Mouse (Mus musculus): ENCODE data around the gene Npc1l1. TPM values are rescaled to one million over a fixed set of nuclear protein-coding genes. Genes with fewer than 3 reads are reported as not detected.

Npc1l1 gene
- polyA plus RNA-seq, 2 experiments: 0.08 to 0.11 TPM

DNA sequence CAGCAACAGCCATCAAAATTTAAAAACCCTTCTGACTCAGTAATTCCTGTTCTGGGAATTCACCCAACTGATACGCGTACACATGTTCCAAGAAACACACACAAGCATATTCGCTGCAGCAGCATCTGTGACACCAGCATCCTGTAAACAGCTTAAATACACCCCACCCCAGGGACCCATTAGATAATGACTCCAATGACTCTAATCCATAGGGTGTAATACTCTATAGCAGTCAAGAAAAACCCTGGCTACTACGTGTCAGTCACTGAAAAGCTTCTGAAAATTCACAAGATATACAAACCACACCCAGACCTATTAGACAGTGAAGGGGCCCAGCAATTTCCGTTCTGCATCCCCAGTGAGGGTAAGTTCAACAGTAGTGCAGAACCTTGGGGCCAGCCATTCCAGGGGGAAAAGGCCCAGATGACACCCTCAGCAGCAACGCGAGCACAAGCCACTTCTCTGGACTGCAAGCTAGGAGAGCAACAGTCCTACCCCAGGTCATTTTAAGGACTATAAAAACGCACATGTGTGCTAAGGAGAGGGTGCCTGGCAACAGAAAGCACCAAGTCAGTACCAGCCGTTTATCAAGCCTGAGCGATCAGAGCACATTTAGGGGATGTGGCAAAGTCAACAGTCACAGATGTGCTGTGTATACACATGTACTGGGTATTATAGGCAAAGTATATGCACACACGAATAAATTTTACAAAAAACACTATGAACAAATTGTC lies 45.6 kb downstream of the Npc1l1 start:
- H3K36me3 ChIP-seq (replicated peaks; ENCODE audit: control insufficient read depth, insufficient read depth, low read depth): no peaks in the 10 kb centered on the region
- H3K4me1 ChIP-seq (replicated peaks; ENCODE audit: control insufficient read depth in 2 of 2, insufficient read depth in 2 of 2, low read length in 1 of 2): peaks cover 6 to 21% of the 10 kb centered on the region in 2 experiments; a peak in 3 of 4 replicates
- H3K4me2 ChIP-seq (ENCODE audit: low read depth): peak overlapping the region; percentile 33
- no peak overlapping the region for H3K4me3 ChIP-seq (ENCODE audit: insufficient read depth in 1 of 2, low read depth in 2 of 2, low read length in 2 of 2)
- no peaks in the 10 kb centered on the region for H3K9me3 ChIP-seq (ENCODE audit: control insufficient read depth, low read length)
- no peaks in the 10 kb centered on the region for H3K27me3 ChIP-seq (ENCODE audit: control insufficient read depth, insufficient read depth, low read length)
- peak; percentile 75 for ATAC-seq (ENCODE audit: insufficient read depth)
- H3K27ac ChIP-seq: peak overlapping the region; percentile 22
- WGBS (ENCODE audit: insufficient replicate concordance): 18% methylated on average over 11 of the region's 11 CpGs
- TF ChIP-seq EP300 (IDR thresholded peaks at IDR 0.05; ENCODE audit: low read depth) (no peak), CTCF (IDR thresholded peaks at IDR 0.05; ENCODE audit: low read depth) (no peak)
- DNase-seq (ENCODE audit: low read depth in 3 of 3, low spot score in 3 of 3): peak in 1 of 3 experiments; percentile 54
- H3K9ac ChIP-seq (replicated peaks): 0 out of 2 replicates have a peak overlapping the region, but pooled peaks have one; percentile 14

DNA sequence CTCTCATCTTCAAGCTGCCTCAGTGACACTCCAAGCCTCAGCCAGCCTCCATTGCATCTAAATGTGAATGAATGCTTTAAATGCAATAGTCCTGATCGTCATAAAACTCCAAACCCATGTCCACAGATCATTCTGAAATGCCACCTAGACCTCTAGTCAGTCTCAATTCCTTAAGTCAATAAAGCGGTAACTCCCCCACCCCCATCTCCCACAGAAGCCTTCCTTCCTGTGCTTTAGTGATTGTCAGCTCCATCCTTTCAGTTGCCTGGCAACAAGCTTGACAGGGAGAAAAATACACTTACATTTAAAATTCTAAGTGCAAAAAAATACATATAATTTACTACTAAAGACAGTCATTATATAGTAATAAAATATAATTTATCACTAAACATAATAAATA lies 46.7 kb downstream of the Npc1l1 start:
- WGBS (ENCODE audit: insufficient replicate concordance): 55% methylated on average over 2 of the region's 2 CpGs
- H3K27ac ChIP-seq: no peak overlapping the region
- no peak for ATAC-seq (ENCODE audit: insufficient read depth)

DNA sequence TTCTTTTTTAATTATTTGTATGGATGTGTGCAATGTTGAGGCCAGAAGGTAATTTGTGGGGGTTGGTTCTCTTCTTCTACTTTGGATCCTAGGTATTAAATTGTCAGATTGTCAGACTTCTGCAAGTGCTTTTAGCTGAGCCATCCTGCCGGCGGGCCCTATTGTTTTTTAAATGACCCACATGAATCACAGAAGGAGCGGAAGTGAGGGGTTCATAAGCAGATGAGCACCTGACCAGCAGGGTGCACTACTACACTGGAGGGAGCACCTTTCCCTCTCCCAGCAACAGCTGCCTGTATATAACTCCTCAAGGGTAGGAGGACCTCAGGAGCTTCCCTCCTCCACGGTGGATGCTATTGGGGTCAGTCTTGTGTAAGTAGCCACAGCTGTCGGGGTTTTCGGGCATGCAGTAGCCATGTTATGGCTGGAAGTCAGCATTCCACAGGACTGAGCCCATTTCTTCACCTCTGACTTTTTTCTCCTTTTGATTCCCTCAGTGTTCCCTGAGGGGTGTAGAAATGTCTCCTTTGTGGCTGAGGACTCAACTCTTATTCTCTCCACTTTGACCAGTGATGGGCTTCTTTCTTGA lies 49.0 kb downstream of the Npc1l1 start:
- Histone ChIP-seq H3K4me1 (replicated peaks; ENCODE audit: control insufficient read depth in 2 of 2, insufficient read depth in 2 of 2, low read length in 1 of 2) (peaks cover 8 to 29% of the 10 kb centered on the region in 2 experiments; a peak in 3 of 4 replicates), H3K27ac (no peak overlapping the region), H3K9me3 (ENCODE audit: control insufficient read depth, low read length) (no peaks in the 10 kb centered on the region), H3K36me3 (replicated peaks; ENCODE audit: control insufficient read depth, insufficient read depth, low read depth) (no peaks in the 10 kb centered on the region), H3K9ac (replicated peaks) (no peak overlapping the region), H3K4me2 (ENCODE audit: low read depth) (no peak overlapping the region), H3K27me3 (ENCODE audit: control insufficient read depth, insufficient read depth, low read length) (no peaks in the 10 kb centered on the region), H3K4me3 (ENCODE audit: insufficient read depth in 1 of 2, low read depth in 2 of 2, low read length in 2 of 2) (no peak overlapping the region)
- 57% methylated on average over 6 of the region's 6 CpGs for WGBS (ENCODE audit: insufficient replicate concordance)
- no peak for TF ChIP-seq EP300 (IDR thresholded peaks at IDR 0.05; ENCODE audit: low read depth)
- 0 out of 2 replicates have a peak, but pooled peaks have one; percentile 27 for TF ChIP-seq CTCF (IDR thresholded peaks at IDR 0.05; ENCODE audit: low read depth)
- ATAC-seq (ENCODE audit: insufficient read depth) (no peak), DNase-seq (ENCODE audit: low read depth in 3 of 3, low spot score in 3 of 3) (no peak)

More for the DNA sequence above, 46.7 kb downstream of the Npc1l1 start:
- TF ChIP-seq CTCF (IDR thresholded peaks at IDR 0.05; ENCODE audit: low read depth): no peak
- no peak for TF ChIP-seq EP300 (IDR thresholded peaks at IDR 0.05; ENCODE audit: low read depth)
- Histone ChIP-seq H3K36me3 (replicated peaks; ENCODE audit: control insufficient read depth, insufficient read depth, low read depth) (no peaks in the 10 kb centered on the region), H3K4me3 (ENCODE audit: insufficient read depth in 1 of 2, low read depth in 2 of 2, low read length in 2 of 2) (no peak overlapping the region), H3K9me3 (ENCODE audit: control insufficient read depth, low read length) (no peaks in the 10 kb centered on the region), H3K4me2 (ENCODE audit: low read depth) (no peak overlapping the region), H3K4me1 (replicated peaks; ENCODE audit: control insufficient read depth in 2 of 2, insufficient read depth in 2 of 2, low read length in 1 of 2) (peaks cover 8 to 27% of the 10 kb centered on the region in 2 experiments; a peak in 3 of 4 replicates), H3K9ac (replicated peaks) (no peak overlapping the region), H3K27me3 (ENCODE audit: control insufficient read depth, insufficient read depth, low read length) (no peaks in the 10 kb centered on the region)
- no peak for DNase-seq (ENCODE audit: low read depth in 3 of 3, low spot score in 3 of 3)

DNA sequence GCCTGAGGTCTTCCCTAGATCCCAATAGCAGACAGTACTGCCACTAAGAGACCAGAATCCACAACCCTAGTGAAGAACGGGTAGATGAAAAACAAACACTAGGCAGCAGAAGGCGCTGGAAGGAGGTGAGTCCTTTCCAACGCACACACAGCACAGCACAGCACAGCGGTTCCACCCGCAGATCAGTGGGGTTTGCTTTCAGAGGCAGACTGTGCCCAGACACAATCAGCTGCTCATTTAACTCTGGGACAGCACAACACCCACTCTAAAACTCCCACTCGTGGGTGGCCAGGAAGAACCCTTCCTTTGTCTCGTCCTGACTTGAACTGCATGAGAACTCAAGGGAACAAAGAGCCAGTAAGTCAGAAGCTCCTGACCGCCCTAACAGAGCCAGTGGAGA lies 50.7 kb downstream of the Npc1l1 start:
- ATAC-seq (ENCODE audit: insufficient read depth) (no peak), DNase-seq (ENCODE audit: low read depth in 3 of 3, low spot score in 3 of 3) (no peak)
- Histone ChIP-seq H3K9me3 (ENCODE audit: control insufficient read depth, low read length) (no peaks in the 10 kb centered on the region), H3K27ac (no peak overlapping the region), H3K9ac (replicated peaks) (no peak overlapping the region), H3K4me1 (replicated peaks; ENCODE audit: control insufficient read depth in 2 of 2, insufficient read depth in 2 of 2, low read length in 1 of 2) (peaks cover 6 to 29% of the 10 kb centered on the region in 2 experiments; a peak in 2 of 4 replicates), H3K36me3 (replicated peaks; ENCODE audit: control insufficient read depth, insufficient read depth, low read depth) (no peaks in the 10 kb centered on the region), H3K4me3 (ENCODE audit: insufficient read depth in 1 of 2, low read depth in 2 of 2, low read length in 2 of 2) (no peak overlapping the region), H3K4me2 (ENCODE audit: low read depth) (no peak overlapping the region), H3K27me3 (ENCODE audit: control insufficient read depth, insufficient read depth, low read length) (no peaks in the 10 kb centered on the region)
- 22% methylated on average over 8 of the region's 8 CpGs for WGBS (ENCODE audit: insufficient replicate concordance)
- TF ChIP-seq CTCF (IDR thresholded peaks at IDR 0.05; ENCODE audit: low read depth): no peak

DNA sequence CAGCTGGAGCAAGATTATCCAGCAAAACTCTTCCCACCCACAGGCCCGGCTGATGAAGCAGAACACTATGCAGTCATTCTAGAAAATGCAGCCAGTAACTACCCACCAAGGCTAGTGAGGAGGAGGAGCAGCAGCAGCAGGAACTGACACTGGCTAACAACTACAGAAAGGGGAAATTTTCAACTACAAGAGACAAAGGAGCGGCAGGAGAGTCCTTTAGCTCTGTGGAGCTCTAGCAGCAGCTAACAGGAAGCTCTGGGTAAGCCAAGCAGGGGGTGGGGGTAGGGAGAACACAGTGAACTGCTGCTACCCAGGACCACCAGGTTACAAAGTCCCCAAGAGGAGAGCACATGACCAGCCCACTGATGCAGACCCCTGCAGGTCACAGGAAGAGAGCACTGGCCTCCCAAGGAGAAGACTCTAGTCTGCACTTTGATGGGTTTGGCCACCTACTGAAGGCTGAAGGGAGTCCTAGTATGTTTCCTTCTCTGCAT lies 51.2 kb downstream of the Npc1l1 start:
- Histone ChIP-seq H3K9ac (replicated peaks) (no peak overlapping the region), H3K4me1 (replicated peaks; ENCODE audit: control insufficient read depth in 2 of 2, insufficient read depth in 2 of 2, low read length in 1 of 2) (peaks cover 3 to 25% of the 10 kb centered on the region in 2 experiments; a peak in 2 of 4 replicates), H3K4me2 (ENCODE audit: low read depth) (no peak overlapping the region), H3K27ac (no peak overlapping the region), H3K27me3 (ENCODE audit: control insufficient read depth, insufficient read depth, low read length) (no peaks in the 10 kb centered on the region), H3K4me3 (ENCODE audit: insufficient read depth in 1 of 2, low read depth in 2 of 2, low read length in 2 of 2) (no peak overlapping the region), H3K36me3 (replicated peaks; ENCODE audit: control insufficient read depth, insufficient read depth, low read depth) (no peaks in the 10 kb centered on the region), H3K9me3 (ENCODE audit: control insufficient read depth, low read length) (no peaks in the 10 kb centered on the region)
- 18% methylated on average over 2 of the region's 2 CpGs for WGBS (ENCODE audit: insufficient replicate concordance)
- no peak for DNase-seq (ENCODE audit: low read depth in 3 of 3, low spot score in 3 of 3)
- ATAC-seq (ENCODE audit: insufficient read depth): no peak
- no peak for TF ChIP-seq CTCF (IDR thresholded peaks at IDR 0.05; ENCODE audit: low read depth)
- TF ChIP-seq EP300 (IDR thresholded peaks at IDR 0.05; ENCODE audit: low read depth): no peak
